Mouse (Mus musculus): Measurements from ENCODE around the gene Sbds.

Gene Sbds

GRCm38 (mm10) chr5:130197454-130197853 is 57.9 kb downstream of the Sbds start:
- DNase-seq: no peak

GRCm38 (mm10) chr5:130196307-130196706 is 59.0 kb downstream of the Sbds start:
- DNase-seq: no peak

Data from thymus, postnatal 25 days (tissue).